Mouse (Mus musculus) lung, postnatal 14 days (tissue): Measurements from ENCODE around the gene Adamtsl4.
"Not testable (repeated sequence)": the region's sequence is repeated elsewhere in the genome, so short reads cannot be mapped to it uniquely, and the experiment has no call there.

Source experiments
- DNase-seq: peaks from one replicate; pipeline ENCODE4 v3.0.0; 2021

Gene Adamtsl4

DNA sequence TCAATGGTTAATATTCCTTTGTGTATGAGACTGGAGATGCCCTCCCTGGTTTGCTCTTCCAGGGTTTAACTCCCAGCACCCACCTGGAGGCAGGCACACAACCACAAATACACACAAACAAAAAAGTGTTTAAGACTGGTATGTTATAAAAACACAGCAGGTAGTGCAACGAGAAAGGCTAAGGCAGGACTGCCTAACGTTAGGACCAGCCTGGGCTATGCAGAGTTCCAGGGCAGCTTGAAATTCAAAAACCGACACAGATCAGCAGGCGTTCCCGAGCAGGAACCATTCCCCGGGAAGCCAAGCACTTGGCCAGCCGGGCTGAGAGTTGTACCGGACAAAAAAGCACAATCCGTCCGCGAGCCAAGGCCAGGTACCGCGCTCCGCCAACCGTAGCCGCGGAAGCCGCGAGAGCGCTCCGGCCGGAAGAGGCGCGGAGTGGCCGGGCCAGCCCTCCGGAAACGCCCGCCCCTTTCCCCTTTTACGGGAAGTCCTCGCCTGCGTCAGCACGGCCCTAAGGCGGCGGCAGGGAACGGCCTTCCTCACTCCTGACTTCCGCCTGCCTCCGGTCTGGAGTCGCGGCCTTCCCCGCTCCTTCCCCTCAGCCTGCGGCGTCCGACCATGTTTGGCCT lies 29.4 kb downstream of the Adamtsl4 start, which contains the start of gene Mcl1:
TSS of gene Mcl1 (plus strand) at position 553 of the 632 bp plus-strand sequence.
- DNase-seq, result peak; percentile 98

DNA sequence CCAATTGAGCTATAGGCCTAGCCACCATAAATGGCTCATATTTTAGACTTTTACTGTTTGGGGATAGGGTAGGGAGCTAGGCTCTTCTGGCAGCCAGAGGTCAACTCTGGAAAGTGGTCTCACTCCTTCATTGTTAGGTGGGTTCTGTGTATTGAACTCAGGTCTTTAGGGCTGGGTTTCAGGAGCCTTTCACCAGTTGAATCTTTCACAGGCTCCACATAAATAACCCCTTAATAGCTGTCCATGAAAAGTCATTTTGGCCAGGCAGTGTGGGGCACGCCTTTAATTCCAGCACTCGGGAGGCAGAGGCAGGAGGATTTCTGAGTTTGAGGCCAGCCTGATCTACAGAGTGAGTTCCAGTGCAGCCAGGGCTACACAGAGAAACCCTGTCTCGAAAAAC lies 30.0 kb downstream of the Adamtsl4 start:
- no peak for DNase-seq

DNA sequence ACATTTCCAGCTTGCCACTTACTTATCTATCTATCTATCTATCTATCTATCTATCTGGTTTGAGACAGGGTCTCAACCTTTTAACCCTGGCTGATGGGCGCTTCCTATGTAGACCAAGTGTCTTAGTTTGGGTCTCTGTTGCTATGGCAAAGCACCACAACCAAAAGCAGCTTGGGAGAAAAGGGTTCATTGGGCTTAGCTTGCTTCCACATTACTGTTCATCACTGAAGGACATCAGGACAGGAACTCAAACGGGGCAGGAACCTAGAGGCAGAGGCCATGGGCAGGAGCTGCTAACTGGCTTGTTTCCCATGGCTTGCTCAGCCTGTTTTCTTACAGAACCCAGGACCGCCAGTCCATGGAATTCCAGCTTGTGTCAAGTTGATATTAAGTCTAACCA lies 30.6 kb downstream of the Adamtsl4 start:
- DNase-seq, result no peak

DNA sequence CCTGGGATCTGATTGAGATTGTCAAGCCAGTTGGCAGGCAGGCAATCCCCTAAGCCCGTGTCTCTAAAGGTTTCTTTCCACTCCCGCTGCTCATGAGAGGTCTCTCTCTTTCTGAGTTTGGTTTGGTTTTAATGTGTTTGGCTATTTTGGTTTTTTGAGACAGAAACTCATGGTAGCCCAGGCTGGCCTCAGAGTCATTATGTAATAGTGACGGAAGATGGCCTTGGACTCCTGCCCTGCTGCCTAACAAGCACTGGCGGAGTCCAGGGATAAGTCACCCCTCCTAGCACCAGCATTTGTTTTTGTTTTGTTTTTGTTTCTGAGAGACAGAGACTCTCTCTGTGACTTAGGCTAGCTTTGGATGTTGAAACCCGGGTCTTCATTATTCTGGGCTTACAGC lies 32.3 kb downstream of the Adamtsl4 start:
- no peak for DNase-seq

DNA sequence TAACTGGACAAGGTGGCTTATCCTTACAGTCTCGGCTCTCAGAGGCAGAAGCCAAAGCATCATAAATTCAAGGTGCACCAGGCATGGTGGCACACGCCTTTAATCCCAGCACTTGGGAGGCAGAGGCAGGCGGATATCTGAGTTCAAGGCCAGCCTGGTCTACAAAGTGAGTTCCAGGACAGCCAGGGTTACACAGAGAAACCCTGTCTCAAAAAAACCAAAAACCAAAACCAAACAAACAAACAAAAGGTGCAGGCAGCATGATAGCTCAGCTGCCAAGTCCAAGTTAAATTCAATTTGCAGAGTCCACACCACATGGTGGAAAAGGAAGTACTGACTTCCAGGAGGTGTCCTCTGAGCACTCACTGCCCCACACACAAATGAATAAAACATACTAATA lies 33.3 kb downstream of the Adamtsl4 start:
- not testable (repeated sequence) for DNase-seq

DNA sequence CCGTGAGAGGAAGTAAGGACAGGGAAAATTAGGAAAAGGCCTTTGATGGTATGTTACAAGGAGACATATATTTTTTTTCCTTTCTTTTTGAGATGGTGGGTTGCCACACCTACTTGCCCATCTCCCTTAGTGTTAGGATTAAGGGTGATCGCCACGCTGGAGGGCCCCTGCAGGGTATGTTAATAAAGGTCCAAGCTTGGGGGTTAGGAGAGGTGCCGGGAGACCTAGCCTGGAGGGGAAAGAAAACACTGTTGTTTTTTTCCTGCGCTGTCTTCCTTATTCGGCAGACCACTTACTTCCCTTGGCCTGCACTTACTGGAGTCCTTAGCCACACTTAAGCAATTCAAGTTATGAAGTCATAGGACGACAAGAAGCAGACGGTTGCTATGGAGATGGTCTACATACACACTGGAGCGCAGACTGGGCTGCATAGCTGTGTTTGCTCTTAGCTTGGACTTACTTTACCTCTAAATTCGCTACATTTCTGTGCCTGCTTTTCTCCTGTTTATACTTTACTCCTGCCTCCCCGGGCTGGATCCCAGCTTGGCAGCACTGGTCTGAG lies 34.2 kb downstream of the Adamtsl4 start:
- peak; percentile 58 for DNase-seq

DNA sequence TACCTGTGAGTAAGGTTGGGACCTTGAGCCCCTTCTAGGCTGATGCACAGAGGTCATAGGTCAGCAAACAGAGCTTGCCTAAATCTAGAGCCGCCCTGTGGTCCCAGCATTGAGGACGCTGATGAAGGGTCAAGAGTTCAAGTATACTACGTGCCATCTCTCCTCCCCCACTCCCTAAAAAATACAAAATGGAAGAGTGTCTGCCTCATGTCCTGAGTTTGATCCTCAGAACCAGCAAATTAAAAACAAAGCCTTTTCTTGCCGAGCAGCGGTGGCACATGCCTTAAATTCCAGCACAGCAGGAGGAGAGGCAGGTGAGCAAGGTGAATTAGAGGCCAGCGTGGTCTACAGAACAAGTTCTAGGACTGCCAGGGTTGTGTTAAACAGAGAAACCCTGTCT lies 34.8 kb downstream of the Adamtsl4 start:
- no peak for DNase-seq

DNA sequence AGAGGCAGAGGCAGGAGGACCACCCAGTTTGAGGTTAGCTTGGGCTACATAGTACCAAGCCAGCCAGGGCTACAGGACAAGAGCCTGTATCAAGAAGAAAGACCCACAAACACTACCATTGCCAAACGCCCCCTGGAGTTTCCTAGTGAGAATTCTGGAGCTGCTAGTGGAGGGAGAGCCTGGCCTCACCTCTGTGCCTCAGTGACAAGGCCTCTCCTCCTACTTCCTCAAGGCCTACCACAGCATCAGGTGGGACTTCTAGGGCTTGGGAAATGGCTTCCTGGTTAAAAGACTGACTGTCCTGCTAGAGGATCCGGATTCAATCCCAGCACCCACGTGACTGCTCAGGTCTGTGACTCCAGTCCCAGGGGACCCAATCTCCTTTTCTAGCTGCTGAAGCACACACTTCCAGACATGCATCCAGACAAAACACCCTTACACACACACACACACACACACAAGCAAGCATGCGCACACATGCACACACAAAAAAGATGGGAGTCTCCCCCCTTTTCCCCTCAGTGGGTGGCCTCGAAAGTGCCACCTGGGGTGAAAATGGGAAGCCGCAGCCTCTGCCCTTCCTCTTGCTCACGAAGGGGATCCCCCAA lies 35.4 kb downstream of the Adamtsl4 start:
- no peak for DNase-seq

DNA sequence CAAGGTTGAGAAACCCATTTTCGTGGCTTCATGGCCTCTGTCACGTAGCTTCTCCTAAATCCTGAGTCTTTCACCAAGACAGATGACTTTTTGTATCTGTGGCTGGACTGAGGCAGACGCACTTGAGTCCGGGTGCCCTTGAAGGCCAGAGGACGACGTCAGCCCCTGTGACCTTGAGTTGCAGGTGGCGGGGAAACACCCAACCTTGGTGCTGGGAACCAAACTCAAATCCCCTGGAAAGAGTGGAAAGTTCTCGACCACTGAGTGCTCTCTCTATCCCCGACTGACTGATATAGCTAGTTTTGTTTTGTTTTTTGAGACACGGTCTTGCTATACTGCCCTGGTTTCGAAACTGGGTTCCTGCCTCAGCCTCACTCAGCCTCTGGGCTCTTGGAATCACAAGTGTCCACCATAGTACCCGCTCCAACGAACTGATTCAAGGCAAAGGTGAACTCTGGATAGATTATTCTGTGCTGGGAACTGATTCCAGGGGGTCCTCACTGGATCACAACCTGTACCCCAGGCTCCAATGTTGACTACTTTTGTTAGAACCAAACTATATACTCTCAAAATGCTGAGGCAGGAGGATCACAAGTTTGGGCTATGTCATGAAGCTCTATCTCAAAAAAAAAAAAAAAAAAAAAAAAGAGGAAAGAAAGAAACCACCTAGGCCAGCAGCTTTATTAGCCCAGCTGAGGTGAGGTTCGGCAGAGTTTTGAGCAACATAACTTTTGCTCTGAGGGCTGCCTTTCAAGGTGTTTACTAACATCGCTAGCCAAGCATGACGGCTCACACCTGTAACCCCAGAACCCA lies 36.1 kb downstream of the Adamtsl4 start:
- DNase-seq, result no peak

DNA sequence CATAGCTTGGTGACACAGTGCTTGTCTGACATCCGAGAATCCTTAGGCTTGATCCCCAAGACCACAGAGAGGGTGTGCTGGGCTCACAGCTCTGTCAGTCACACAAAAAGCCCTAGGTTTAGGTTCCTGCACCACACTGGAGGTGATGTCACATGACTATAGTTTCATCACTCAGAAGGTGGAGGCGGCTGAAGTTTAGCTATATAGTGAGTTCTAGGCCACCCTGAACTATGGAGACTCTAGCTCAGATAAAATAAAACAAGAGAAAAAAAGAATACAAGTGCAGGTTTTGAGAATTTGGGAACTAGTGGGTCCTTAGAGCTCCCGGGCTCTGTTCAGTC lies 36.7 kb downstream of the Adamtsl4 start:
- DNase-seq, result no peak

DNA sequence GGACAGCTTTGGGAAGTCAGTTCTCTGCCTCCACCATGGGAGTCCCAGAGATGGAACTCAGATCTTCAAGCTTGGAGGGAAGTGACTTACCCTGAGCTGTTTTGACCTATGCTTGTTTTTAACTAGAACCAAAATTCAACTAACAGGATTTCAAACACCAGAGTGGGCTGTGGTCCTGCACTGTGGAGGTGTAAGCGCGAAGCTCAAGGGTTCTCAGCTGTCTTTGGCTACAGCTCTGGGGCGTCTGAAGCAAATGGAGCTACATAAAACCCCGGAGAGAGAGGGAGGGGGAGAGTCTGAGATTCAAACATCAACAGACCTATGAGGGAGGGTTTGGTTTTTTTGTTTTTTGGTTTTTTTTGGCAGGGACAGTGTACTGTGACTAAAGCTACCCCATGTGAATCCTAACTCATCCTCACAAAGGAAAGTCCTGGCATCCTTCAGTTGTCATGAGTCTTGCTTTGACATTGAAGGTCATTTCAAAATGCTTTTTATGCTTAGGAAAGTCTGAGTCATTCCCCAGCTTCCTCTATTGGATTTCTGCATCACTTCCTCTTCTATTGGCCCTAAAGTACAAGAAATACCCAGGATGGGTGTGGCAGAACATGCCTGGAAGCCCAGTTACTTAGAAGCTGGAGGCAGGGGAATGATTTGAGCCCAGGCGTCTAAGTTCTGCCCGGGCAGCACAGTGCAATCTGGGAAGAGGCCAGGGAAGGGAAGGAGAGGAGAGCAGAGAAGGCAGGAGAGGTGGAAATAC lies 37.3 kb downstream of the Adamtsl4 start:
- peak; percentile 52 for DNase-seq

DNA sequence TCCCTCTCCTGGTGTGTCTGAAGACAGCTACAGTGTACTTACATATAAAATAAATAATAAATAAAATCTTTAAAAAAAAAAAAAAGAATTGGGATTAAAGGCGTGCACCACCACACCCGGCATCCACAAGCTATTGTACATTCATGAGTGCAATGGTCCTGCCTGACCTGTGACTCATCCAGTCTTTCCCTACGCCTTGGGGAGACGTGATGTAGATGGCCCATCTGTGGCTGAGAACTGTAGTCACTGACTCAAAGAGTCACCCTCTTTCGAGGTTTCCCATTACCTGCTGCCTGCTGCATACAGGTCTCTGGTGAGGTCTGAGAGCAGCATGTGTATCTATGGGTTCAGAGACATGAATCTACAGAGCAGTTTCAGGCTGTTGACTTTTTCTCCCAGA lies 39.7 kb downstream of the Adamtsl4 start:
- DNase-seq, result no peak

DNA sequence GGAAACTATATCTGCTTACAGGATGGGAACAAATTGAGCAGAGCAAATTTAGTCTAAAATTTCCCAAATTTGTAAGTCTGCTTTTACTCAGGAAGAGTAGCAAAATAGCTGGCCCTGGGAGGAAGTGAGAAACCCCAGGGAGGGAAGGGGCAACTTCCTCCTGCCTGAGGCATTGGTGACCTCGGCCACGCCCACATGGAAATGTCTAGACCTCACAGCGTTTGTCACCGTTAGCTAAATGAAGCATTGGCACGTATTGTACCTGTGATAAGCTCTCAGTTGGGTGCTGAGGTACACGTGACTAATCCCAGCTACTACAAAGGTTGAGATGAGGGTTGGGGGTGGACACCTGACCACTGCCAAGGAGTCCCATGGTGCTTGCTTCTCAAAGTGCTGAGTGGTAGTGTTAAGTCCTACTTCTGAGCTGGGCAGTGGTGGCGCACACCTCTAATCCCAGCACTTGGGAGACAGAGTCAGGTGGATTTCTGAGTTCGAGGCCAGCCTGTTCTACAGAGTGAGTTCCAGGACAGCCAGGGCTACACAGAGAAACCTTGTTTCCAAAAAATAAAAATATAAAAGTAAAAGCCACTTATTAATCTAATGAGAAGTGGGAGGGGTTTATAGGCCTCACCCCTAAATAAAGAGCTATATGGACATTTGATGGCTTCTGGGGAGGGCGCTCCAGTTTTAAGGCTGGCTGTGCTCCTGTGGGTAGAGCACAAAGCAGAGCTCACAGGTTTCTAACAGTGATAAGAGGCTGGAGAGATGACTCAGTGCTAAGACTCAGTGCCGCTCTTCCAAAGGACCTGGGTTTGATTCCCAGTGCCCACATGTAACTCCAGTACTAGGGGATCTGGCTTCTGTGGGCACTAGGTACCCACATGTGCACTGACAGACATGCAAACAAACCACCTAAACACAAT lies 42.1 kb downstream of the Adamtsl4 start:
- peak; percentile 60 for DNase-seq

DNA sequence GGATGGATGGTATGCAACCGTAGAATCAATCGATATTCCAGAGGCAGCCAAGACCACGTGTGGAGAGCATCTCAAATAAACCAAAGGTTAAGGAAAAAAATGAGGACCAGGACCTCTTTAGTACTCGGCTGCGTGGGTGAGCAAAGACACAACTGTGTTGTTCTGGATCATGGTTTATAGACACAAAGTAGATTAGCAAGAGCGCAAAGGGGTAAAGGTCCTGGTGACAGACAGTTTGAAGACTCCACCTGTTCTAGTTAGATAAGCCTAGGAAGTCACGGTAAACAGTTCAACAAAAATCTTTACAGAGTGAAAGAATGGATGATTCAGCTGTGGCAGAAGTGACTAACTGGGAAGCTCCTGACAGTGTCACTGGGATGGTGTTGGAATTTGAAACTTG lies 44.6 kb downstream of the Adamtsl4 start:
- no peak for DNase-seq

DNA sequence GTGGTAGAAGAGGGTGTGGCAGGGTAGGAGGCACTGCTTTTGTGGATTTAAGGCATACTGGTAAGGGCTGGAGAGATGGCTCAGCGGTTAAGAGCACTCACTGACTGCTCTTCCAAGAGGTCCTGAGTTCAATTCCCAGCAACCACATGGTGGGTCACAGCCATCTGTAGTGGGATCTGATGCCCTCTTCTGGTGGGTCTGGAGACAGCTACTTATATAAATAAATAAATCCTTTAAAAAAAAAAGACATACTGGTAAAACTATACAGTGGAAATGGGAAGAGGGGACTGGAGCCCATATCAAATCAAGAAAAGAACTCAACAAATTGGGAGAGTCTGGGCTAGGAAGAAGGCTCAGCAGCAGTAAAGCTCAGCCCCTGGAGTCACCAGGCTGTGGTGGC lies 48.0 kb downstream of the Adamtsl4 start:
- DNase-seq, result no peak

DNA sequence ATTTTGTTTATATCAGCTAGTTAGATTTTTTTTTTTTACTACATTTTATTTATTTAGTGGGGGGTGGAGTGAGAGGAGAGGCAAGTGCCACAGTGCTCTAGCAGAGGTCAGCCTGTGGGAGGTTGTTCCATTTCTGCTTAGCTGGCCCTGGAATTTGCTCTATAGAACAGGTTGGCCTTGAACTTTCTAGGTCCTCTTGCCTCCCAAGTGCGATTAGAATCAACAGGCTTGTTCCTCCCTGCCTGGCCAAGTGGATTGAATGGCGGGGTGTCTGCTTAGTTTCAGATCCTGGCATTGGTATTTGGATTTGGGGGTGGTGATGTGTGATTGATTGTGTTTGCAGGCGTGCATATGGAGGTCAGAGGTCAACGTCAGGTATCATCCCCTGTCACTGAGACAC lies 51.6 kb downstream of the Adamtsl4 start:
- DNase-seq, result no peak

DNA sequence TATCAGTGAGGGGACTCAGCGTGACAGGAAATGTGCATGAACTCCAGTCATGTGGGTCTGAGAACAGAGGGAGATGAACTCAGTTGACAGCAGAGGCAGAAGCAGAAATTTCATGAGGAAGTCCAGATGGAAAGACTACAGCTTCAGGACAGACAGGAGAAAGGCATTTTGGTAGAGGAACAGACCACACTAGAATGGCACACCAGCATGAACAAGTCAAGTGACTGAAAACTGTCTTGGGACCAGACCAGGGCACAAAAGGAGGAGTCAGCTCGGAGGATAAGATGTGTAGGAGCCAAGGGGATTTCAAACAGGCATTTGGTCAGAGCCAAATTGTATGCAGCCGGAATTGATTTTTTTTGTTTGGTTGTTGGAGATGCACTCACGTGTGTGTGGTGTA lies 52.1 kb downstream of the Adamtsl4 start:
- no peak for DNase-seq

DNA sequence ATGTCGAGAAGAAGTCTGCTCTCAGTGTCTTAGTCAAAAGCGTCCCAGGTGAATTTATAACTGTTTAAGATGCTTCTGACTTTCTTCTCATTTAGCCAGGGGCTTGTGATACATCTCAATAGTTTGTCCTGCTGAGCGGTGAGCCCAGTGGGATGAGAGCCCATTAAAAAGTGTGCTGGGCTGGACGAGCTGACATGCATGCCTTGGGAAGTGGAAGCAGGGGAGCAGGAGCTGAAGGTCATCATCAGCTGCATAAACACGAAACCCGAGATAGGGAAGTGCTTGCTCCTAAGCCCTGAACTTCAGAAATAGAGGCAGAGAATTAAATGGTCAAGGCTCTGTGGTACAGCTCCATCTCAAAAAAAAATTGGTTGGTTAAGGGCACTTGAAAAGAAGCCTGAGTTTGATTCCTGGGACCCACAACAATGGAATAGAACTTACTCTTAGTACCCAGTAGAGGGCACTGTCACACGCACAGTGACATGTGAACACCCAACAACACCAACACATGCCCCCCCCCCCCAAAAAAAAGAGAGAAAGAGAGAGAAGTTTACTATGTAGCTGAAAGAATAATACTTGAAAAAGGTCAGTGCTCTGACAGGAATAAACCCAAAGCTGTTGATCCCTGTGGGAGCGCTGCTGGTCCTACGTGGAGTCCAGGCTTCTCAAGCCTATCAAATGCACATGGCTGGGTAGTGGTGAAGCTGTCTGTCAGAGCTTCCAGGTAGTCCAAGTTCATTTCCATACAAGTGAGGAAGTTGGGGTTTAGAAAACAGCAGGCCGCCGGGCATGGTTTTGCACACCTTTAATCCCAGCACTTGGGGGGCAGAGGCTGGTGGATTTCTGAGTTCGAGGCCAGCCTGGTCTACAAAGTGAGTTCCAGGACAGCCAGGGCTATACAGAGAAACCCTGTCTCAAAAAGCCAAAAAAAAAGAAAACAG lies 54.8 kb downstream of the Adamtsl4 start:
- no peak for DNase-seq

DNA sequence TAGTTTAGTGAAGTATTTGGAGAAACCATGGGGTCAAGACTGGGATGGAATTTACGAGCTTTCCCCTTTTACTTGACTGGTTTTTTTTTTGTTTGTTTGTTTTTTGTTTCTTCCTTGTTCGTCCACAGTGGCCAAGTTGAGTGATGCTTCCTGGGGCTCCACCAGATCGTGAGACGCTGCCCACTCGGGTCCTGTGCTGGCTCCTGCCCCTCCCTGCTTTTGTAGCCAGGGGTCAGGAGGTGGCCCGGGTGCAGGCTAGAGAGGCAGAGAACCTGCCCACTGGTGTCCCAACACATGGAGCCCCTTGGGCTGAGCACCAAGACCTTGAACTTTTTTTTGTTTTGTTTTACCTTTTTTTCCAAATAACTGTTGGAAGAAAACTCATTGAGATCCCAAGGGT lies 56.4 kb downstream of the Adamtsl4 start:
- DNase-seq, result no peak

DNA sequence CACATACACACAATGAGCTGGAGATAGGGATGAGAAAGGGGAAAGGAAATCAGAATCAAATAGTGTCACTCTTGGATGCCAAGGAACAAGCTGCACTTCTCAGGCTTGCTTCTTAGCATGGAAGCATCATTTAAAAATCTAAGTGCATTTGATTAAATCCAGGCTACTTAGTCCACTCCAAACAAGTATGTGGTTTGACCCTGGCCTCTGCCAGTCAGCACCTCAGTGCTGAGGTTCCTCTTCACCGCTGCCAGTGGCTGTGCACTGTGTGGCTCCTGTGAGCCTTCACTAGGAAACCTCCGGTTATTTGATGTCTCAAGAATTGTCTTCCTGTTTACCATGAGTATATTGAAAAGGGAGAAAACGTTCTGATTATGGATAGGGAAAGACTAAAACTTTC lies 56.9 kb downstream of the Adamtsl4 start:
- DNase-seq, result no peak

DNA sequence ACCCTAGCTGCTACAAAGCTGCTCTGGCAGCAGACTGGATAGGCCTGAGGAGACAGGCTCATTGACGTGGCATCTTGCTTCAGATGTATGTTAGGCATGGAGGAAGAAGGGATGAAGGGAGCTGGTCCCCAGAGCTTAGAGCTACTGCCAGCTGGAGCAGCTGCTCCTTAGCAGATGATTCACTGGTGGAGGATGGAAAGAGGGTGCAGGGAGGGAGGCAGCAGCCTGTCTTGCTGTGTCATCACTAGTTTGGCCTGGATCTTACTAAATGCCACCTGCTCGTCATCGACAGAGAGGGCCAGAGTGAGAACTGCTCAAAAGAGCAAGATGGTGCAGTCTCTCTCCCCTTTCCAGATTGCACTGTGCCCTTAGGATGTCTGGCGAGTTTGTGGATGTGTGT lies 58.0 kb downstream of the Adamtsl4 start:
- DNase-seq, result no peak
